Mouse (Mus musculus) cortical plate, adult 2 months (tissue): Measurements from ENCODE around the gene Dock2.

ENCODE experiments used
- CTCF ChIP-seq: fragments of 200-500 bp; IDR thresholded peaks from 2 replicates; pipeline ENCODE4 v1.5.1; 2011; ENCODE audit warnings: mild to moderate bottlenecking, control low read depth, low read length; ENCODE audit not compliant: insufficient read depth; ENCODE audit errors: extremely low read depth
- POLR2A ChIP-seq: fragments of 200-500 bp; IDR thresholded peaks from 2 replicates; pipeline ENCODE4 v1.6.1; 2011; ENCODE audit warnings: mild to moderate bottlenecking, low read length, control low read depth; ENCODE audit not compliant: insufficient read depth; ENCODE audit errors: extremely low read depth

GRCm38 (mm10) chr11:34297698-34298378 is 485.9 kb downstream of the Dock2 start:
- no peak for TF ChIP-seq CTCF
- TF ChIP-seq POLR2A, result no peak
